Mouse (Mus musculus) MEL (cell line): Measurements from ENCODE around the gene Icos.

Experiments
- BHLHE40 ChIP-seq: IDR thresholded peaks from 2 replicates; pipeline ENCODE4 v1.6.1; 2012; ENCODE audit warnings: low read depth, mild to moderate bottlenecking, inconsistent platforms, low read length, improper control_type of control experiment, borderline replicate concordance
- CTCF ChIP-seq, 3 experiments: IDR thresholded peaks in 2 of 3; conservative IDR thresholded peaks in 1 of 3; 2 replicates each; pipeline ENCODE4 v1.5.1; 2011 to 2012; ENCODE audit warnings: low read length in 3 of 3, low read depth in 2 of 3, mild to moderate bottlenecking in 2 of 3, improper control_type of control experiment in 1 of 3, inconsistent platforms in 1 of 3, mixed read lengths in 1 of 3, moderate library complexity in 1 of 3; ENCODE audit not compliant: control insufficient read depth in 1 of 3, insufficient read depth in 1 of 3, poor library complexity in 1 of 3, severe bottlenecking in 1 of 3
- E2F4 ChIP-seq: IDR thresholded peaks from 2 replicates; pipeline ENCODE4 v1.6.1; 2011; ENCODE audit warnings: low read depth, low read length, improper control_type of control experiment, borderline replicate concordance
- EP300 ChIP-seq, 2 experiments: IDR thresholded peaks; 2 replicates each; pipeline ENCODE4 v1.6.1; 2011; ENCODE audit warnings: improper control_type of control experiment in 2 of 2, low read length in 2 of 2, low read depth in 1 of 2, mild to moderate bottlenecking in 1 of 2
- MAFK ChIP-seq: IDR thresholded peaks from 2 replicates; pipeline ENCODE4 v1.6.1; 2011; ENCODE audit warnings: low read depth, mild to moderate bottlenecking, low read length, improper control_type of control experiment, borderline replicate concordance
- MYC ChIP-seq: IDR thresholded peaks from 2 replicates; pipeline ENCODE4 v1.6.1; 2011; ENCODE audit warnings: low read depth, mild to moderate bottlenecking, low read length, improper control_type of control experiment, moderate library complexity
- POLR2A ChIP-seq, 2 experiments: IDR thresholded peaks; 2 replicates each; pipeline ENCODE4 v1.6.1; 2011 to 2012; ENCODE audit warnings: low read length in 2 of 2, mild to moderate bottlenecking in 2 of 2, control low read depth in 1 of 2, improper control_type of control experiment in 1 of 2, low read depth in 1 of 2, moderate library complexity in 1 of 2; ENCODE audit not compliant: control insufficient read depth in 1 of 2, insufficient read depth in 1 of 2, poor library complexity in 1 of 2
- TCF12 ChIP-seq: IDR thresholded peaks from 2 replicates; pipeline ENCODE4 v1.6.1; 2014; ENCODE audit warnings: low read depth, mild to moderate bottlenecking, inconsistent platforms, low read length, improper control_type of control experiment, moderate library complexity
- ZNF384 ChIP-seq: IDR thresholded peaks from 2 replicates; pipeline ENCODE4 v1.6.1; 2012; ENCODE audit warnings: low read depth, mild to moderate bottlenecking, inconsistent platforms, low read length, improper control_type of control experiment

GRCm38 (mm10) chr1:60960451-60960850, 17.3 kb upstream of the Icos start:
- no peak for TF ChIP-seq CTCF (IDR thresholded peaks at IDR 0.05 in 2 of 3, conservative IDR thresholded peaks at IDR 0.05 in 1 of 3; ENCODE audit: control insufficient read depth in 1 of 3, insufficient read depth in 1 of 3, low read depth in 2 of 3, low read length in 3 of 3, poor library complexity in 1 of 3, severe bottlenecking in 1 of 3)
- no peak for TF ChIP-seq POLR2A (IDR thresholded peaks at IDR 0.05; ENCODE audit: control insufficient read depth in 1 of 2, insufficient read depth in 1 of 2, low read depth in 1 of 2, low read length in 2 of 2, poor library complexity in 1 of 2)
- TF ChIP-seq E2F4 = no peak
- no peak for TF ChIP-seq ZNF384
- no peak for TF ChIP-seq BHLHE40
- TF ChIP-seq MYC = no peak
- peak; percentile 33 to 54; a peak in 3 of 4 replicates for TF ChIP-seq EP300 (IDR thresholded peaks at IDR 0.05; ENCODE audit: low read depth in 1 of 2, low read length in 2 of 2)
- TF ChIP-seq MAFK = no peak
- peak; percentile 37; the same call in 1 of the 2 replicates for TF ChIP-seq TCF12
